Mouse (Mus musculus) liver, embryonic 13.5 days (tissue): ENCODE results near the gene Ttc4. TPM values are rescaled to one million over a fixed set of nuclear protein-coding genes. Genes with fewer than 3 reads are reported as not detected.

Experiments
- ATAC-seq: fragments of 200-750 bp; cut with Nextera tagmentation; 2 replicates; pipeline ENCODE4 v1.8.0; 2017; ENCODE audit warnings: low read depth, mild to moderate bottlenecking, moderate number of reproducible peaks, moderate library complexity
- DNase-seq: peaks from one replicate; pipeline ENCODE4 v3.0.0; 2022
- H3K27ac ChIP-seq: fragments of 300-500 bp; sonication (generic); 2 replicates; pipeline ENCODE4 v1.5.1; 2015; ENCODE audit warnings: moderate library complexity, mild to moderate bottlenecking, inconsistent platforms
- H3K27me3 ChIP-seq: fragments of 300-500 bp; sonication (generic); 2 replicates; pipeline ENCODE4 v1.6.1; 2015; ENCODE audit warnings: mild to moderate bottlenecking, inconsistent platforms
- H3K36me3 ChIP-seq: fragments of 300-500 bp; sonication (generic); 2 replicates; pipeline ENCODE4 v1.6.1; 2015; ENCODE audit warnings: mild to moderate bottlenecking, inconsistent platforms
- H3K4me1 ChIP-seq: fragments of 300-500 bp; sonication (generic); replicated peaks from 2 replicates; pipeline ENCODE4 v1.6.1; 2015; ENCODE audit warnings: inconsistent platforms
- H3K4me2 ChIP-seq: fragments of 300-500 bp; sonication (generic); 2 replicates; pipeline ENCODE4 v1.6.1; 2015; ENCODE audit warnings: inconsistent platforms, mild to moderate bottlenecking, moderate library complexity
- H3K4me3 ChIP-seq: fragments of 300-500 bp; sonication (generic); replicated peaks from 2 replicates; pipeline ENCODE4 v1.5.1; 2015; ENCODE audit warnings: mild to moderate bottlenecking, inconsistent platforms
- H3K9ac ChIP-seq: fragments of 300-500 bp; sonication (generic); 2 replicates; pipeline ENCODE4 v1.6.1; 2015; ENCODE audit warnings: mild to moderate bottlenecking, inconsistent platforms
- H3K9me3 ChIP-seq: fragments of 300-500 bp; sonication (generic); replicated peaks from 2 replicates; pipeline ENCODE4 v1.6.1; 2016; ENCODE audit warnings: inconsistent platforms
- WGBS: fragments of 180-500 bp; shearing (Covaris S2); methylation state at CpG from one replicate; pipeline ENCODE4 v1.1.7; 2015; ENCODE audit not compliant: insufficient replicate concordance; 5-methylcytosine and 5-hydroxymethylcytosine counted together
- polyA plus RNA-seq: library from polyadenylated mRNA; unstranded; fragments of >200 nt; fragmentation: Nextera tagmentation; extraction: Ambion mirVana; gene quantifications from 2 replicates; pipeline ENCODE4 v1.2.1, GENCODE M21; 2015

The Ttc4 gene
- polyA plus RNA-seq, 1 experiment from 2014 or later: 37.3 TPM

DNA sequence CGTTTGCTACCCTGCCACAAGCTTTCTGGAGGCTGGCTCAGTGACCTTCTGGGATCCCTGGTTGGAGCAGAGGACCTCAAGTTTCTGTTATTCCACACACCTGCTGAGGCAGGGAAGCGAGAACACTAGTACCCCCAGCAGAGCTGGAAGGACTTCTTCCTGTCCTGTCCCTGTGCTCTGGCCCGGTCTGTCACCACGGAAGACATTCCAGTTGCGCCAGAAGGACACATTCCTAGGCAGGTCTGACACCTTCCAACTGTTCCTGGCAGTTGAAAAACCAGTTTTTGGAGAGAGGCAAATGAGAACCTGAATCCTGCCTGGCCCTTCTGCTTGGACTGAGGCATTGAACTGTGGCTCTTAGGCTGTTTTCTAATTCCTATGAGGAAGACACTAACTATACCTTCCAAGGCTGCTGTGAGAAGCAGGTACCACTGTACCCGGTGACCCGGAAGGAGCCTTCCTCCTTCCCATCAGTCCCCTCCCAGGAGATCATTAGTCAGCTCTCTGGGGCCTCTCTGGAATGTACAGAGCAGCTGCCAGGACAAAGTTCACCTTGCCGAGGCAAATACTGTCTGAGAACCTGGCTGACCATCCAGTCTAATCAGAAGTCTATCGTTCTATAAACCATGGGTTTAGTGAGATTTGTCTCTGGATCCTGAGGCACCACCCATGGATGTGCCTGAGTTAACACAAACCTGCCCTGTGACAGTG lies 49.9 kb downstream of the Ttc4 start:
- H3K4me1 ChIP-seq: no peaks in the 10 kb centered on the region
- H3K27me3 ChIP-seq: peaks cover 44% of the 10 kb centered on the region
- ATAC-seq (no peak), DNase-seq (no peak)
- H3K4me3 ChIP-seq: no peak overlapping the region
- no peak overlapping the region for H3K9ac ChIP-seq
- H3K36me3 ChIP-seq: no peaks in the 10 kb centered on the region
- H3K4me2 ChIP-seq: no peak overlapping the region
- WGBS: 29% methylated on average over 9 of the region's 9 CpGs
- no peaks in the 10 kb centered on the region for H3K9me3 ChIP-seq
- H3K27ac ChIP-seq: no peak overlapping the region

DNA sequence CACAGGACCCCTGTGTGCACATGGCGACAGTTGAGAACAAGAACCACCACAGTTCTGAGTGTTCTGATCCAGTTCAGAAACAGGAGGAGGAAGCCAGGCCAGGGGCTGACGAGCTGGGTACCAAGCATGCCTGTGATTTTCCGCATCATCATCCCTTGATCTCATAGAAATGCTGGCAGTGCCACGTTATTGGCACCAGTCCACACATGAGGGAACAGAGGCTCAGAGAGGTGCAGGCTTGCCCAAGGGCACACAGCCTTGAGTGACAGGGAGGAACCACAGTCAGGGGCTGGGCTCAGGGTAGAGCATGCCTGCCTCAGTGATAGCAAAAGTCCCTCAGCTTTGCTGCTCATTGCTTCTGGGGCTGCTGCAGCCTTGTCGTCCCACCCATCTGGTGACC lies 50.9 kb downstream of the Ttc4 start:
- 66% methylated on average over 5 of the region's 5 CpGs for WGBS
- no peaks in the 10 kb centered on the region for H3K4me1 ChIP-seq
- H3K9ac ChIP-seq: no peak overlapping the region
- no peak overlapping the region for H3K4me3 ChIP-seq
- no peak overlapping the region for H3K27ac ChIP-seq
- DNase-seq (no peak), ATAC-seq (no peak)
- no peak overlapping the region for H3K4me2 ChIP-seq
- no peaks in the 10 kb centered on the region for H3K36me3 ChIP-seq
- H3K27me3 ChIP-seq: peaks cover 46% of the 10 kb centered on the region
- H3K9me3 ChIP-seq: no peaks in the 10 kb centered on the region

DNA sequence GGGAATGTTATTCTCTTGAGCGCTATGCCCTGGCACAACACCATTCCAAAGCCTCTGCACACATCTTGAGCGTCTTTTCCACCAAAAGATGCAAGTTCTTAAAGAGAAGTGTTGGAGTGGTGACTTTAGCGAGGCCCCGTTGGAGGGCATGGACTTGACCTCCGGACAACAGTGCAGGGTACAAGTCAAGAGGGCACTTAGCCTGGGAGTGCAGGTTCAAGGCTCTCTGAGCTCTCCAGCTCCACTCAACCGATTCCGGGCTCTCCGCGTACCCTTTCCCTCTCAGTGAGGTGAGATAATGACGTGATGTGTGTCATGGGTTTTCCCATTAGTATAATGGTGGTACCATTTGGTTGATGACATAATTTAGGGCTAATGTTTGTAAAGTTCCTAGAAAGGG lies 54.5 kb downstream of the Ttc4 start:
- no peaks in the 10 kb centered on the region for H3K4me1 ChIP-seq
- WGBS: 70% methylated on average over 10 of the region's 10 CpGs

DNA sequence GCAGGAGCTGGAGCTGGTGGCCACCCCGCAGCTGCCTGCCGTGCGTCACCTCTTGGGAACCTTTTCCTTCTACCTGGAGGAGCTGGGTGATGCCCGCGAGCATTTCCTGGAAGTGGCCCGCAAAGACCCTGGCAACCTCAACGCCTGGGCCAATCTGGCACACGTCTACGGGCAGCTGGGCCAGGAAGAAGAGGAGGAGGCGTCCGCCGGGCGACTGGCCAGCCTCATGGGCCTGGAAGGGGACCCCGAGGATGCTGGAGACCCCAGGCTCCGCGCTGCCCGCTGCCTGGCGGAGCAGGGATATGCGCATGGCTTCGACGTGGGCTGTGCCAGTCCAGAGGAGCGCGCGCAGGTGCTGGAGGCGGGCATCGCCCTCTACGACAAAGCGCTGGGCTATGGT lies 56.0 kb downstream of the Ttc4 start:
- no peak overlapping the region for H3K4me2 ChIP-seq
- WGBS: 25% methylated on average over 27 of the region's 28 CpGs
- H3K9ac ChIP-seq: no peak overlapping the region
- ATAC-seq (no peak), DNase-seq (no peak)
- no peak overlapping the region for H3K4me3 ChIP-seq
- no peaks in the 10 kb centered on the region for H3K9me3 ChIP-seq
- peaks cover 68% of the 10 kb centered on the region for H3K27me3 ChIP-seq
- no peaks in the 10 kb centered on the region for H3K36me3 ChIP-seq
- H3K27ac ChIP-seq: no peak overlapping the region
- H3K4me1 ChIP-seq: peaks cover 3% of the 10 kb centered on the region

More for the DNA sequence above, 54.5 kb downstream of the Ttc4 start:
- Histone ChIP-seq H3K4me3 (no peak overlapping the region), H3K9me3 (no peaks in the 10 kb centered on the region), H3K27ac (no peak overlapping the region), H3K9ac (no peak overlapping the region), H3K4me2 (no peak overlapping the region), H3K27me3 (peaks cover 64% of the 10 kb centered on the region), H3K36me3 (no peaks in the 10 kb centered on the region)
- DNase-seq (no peak), ATAC-seq (no peak)

DNA sequence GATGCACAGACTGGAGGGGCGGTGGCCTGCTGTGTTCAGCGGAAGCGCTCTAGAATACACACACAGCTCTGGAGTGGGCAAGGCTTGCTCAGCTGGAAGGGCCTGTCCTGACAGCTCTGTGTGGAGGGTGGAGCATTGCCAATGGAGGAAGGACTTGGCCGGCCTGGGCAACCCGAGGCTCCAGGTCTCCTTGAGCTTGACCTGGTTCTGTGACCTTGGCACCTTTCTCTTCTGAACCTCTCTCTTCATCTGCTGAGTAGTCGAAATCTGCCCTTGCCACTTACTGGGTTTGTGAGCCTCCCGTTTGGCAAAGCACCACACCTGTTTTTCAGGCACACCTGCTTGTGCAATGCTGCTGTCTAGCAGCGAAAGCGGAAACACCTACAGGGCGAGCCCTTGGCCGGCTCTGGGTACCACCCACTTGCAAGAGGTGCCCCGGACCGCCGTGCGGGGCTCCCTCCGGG lies 56.7 kb downstream of the Ttc4 start, which contains the start of gene Ttc22:
Gene Ttc22, plus strand, starts transcription at position 403 of the 464 bp plus-strand sequence.
- Histone ChIP-seq H3K9me3 (no peaks in the 10 kb centered on the region), H3K4me2 (no peak within 1 kb of the TSS), H3K36me3 (no peaks in the 10 kb centered on the region), H3K4me1 (peaks cover 10% of the 10 kb centered on the region), H3K27ac (no peak within 1 kb of the TSS), H3K4me3 (no peak within 1 kb of the TSS), H3K27me3 (peaks cover 71% of the 10 kb centered on the region), H3K9ac (no peak within 1 kb of the TSS)
- WGBS: 23% methylated on average over 16 of the region's 16 CpGs
- ATAC-seq (no peak), DNase-seq (no peak)

DNA sequence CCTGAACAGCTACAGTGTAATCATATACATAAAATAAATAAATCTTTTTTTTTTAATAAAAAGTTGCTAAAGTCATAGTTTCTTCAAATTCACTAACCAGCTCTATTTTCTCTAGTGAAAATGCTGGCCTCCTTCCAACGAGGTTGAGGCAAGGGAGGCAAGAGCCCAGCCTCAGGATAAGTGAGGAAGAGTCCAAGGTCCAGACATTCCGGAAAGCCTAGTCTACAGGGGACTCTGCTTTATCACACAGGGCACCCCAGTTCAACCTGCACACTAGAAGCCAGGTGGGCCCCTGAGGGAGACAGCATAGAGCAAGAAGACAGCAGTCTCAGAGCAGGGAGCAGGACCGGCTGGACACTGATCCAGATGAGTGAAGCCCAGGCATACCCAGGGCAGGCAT lies 57.3 kb downstream of the Ttc4 start:
- no peak overlapping the region for H3K9ac ChIP-seq
- WGBS: 50% methylated on average over 3 of the region's 3 CpGs
- H3K27me3 ChIP-seq: peaks cover 71% of the 10 kb centered on the region
- ATAC-seq (no peak), DNase-seq (no peak)
- H3K4me1 ChIP-seq: peaks cover 13% of the 10 kb centered on the region
- no peaks in the 10 kb centered on the region for H3K36me3 ChIP-seq
- no peaks in the 10 kb centered on the region for H3K9me3 ChIP-seq
- H3K27ac ChIP-seq: no peak overlapping the region
- no peak overlapping the region for H3K4me3 ChIP-seq
- no peak overlapping the region for H3K4me2 ChIP-seq

DNA sequence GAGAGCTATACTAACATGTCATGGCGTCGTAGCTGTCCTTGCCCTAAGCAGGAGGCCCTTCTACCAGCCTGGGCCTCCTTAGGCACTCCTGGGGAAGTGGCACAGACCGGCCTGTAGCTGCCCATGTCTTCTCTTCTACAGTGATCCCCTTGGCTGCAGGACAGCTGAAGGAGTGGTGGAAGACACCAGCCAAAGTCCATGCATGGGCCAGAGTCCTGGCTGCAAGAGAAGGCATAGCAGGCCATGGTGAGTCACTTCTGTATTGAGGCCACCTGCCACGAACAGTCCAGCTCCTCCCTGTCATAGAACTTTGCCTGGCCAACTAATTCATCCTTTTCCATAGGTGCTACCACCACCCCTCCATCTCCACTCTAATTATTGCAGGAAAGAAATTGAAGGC lies 59.8 kb downstream of the Ttc4 start:
- H3K4me2 ChIP-seq: no peak overlapping the region
- peaks cover 31% of the 10 kb centered on the region for H3K4me1 ChIP-seq
- no peak overlapping the region for H3K4me3 ChIP-seq
- DNase-seq: no peak
- no peaks in the 10 kb centered on the region for H3K36me3 ChIP-seq
- H3K27me3 ChIP-seq: peaks cover 63% of the 10 kb centered on the region
- WGBS: 56% methylated on average over 4 of the region's 4 CpGs
- H3K9me3 ChIP-seq: no peaks in the 10 kb centered on the region
- no peak overlapping the region for H3K9ac ChIP-seq
- H3K27ac ChIP-seq: no peak overlapping the region
- ATAC-seq: no peak

DNA sequence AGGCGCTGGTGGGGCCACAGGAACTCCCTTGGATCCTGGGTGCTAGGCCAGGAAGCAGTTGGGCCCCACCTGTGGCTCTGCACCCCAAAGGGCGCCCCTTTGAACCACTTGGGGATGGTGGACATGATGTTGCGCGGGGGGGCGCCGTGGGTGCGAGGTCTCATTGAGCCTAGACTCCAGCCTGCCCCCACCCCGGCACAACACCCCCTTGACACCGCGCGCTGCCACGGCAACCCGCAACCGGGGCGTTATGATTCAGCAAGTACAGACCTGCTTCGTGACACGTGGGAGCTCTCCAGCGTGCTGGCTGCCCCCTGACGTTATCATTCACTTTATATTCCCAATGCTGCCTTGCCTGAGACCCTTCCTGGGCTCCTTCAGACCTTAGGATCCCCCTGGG lies 61.7 kb downstream of the Ttc4 start, which contains the start of gene Lexm:
Gene Lexm, minus strand, starts transcription at position 186 of the 400 bp plus-strand sequence.
- H3K27ac ChIP-seq: no peak within 1 kb of the TSS
- peak within 1 kb of the TSS; percentile 60 for H3K4me2 ChIP-seq
- no peak within 1 kb of the TSS for H3K9ac ChIP-seq
- H3K9me3 ChIP-seq: no peaks in the 10 kb centered on the region
- peaks cover 44% of the 10 kb centered on the region for H3K27me3 ChIP-seq
- peak; percentile 48 for ATAC-seq
- peak; percentile 62 for DNase-seq
- peaks cover 44% of the 10 kb centered on the region for H3K4me1 ChIP-seq
- H3K4me3 ChIP-seq: 0 out of 2 replicates have a peak within 1 kb of the TSS, but pooled peaks have one; percentile 23
- no peaks in the 10 kb centered on the region for H3K36me3 ChIP-seq
- 1% methylated on average over 19 of the region's 19 CpGs for WGBS

DNA sequence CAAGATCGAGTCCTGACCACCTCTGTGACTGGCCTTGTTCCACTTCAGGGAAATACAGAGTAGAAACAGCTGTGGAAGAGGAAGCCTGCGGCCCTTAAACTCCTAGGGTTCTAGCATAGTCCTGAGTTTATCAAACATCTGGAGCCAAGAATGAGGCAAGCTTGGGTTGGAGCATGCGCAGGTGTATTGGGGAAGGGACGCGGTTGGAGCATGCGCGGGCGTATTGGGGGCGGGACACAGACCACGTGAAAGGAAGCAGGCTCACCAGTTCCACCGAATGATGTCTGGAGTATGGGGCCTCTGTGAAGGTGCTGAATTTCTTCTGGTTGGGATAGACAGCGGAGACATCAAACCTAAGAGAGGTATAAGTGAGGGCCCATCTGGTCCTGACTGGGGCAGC lies 63.1 kb downstream of the Ttc4 start:
- Histone ChIP-seq H3K9ac (no peak overlapping the region), H3K27ac (0 out of 2 replicates have a peak overlapping the region, but pooled peaks have one; percentile 10), H3K4me1 (peaks cover 44% of the 10 kb centered on the region), H3K4me3 (no peak overlapping the region), H3K36me3 (no peaks in the 10 kb centered on the region), H3K27me3 (peaks cover 34% of the 10 kb centered on the region), H3K9me3 (no peaks in the 10 kb centered on the region), H3K4me2 (no peak overlapping the region)
- ATAC-seq: no peak
- 67% methylated on average over 12 of the region's 12 CpGs for WGBS
- peak; percentile 67 for DNase-seq

DNA sequence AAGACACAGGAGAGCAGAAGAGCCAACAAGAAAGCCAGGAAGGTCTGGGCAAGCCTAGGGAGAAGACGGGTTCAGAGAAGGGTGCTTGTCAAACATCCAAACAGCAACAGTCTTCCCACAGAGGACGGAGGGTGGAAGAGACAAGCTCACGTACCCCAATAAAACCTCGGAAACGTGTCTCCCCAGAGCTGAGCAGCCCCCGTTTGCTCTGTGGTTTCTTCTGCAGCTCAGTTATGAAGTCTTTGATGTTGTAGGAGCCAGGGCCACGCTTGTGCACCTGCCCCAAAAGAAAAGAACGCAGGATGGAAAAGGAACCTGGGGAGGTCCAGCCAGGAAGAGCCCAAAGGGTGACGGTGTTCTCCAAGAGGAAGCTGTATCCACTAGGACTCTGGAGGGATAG lies 63.9 kb downstream of the Ttc4 start:
- Histone ChIP-seq H3K9ac (no peak overlapping the region), H3K36me3 (no peaks in the 10 kb centered on the region), H3K4me1 (peaks cover 44% of the 10 kb centered on the region), H3K4me3 (no peak overlapping the region), H3K27me3 (peaks cover 40% of the 10 kb centered on the region), H3K4me2 (no peak overlapping the region), H3K27ac (no peak overlapping the region; the same call in 1 of the 2 replicates), H3K9me3 (no peaks in the 10 kb centered on the region)
- DNase-seq (no peak), ATAC-seq (no peak)
- WGBS: 64% methylated on average over 9 of the region's 9 CpGs

DNA sequence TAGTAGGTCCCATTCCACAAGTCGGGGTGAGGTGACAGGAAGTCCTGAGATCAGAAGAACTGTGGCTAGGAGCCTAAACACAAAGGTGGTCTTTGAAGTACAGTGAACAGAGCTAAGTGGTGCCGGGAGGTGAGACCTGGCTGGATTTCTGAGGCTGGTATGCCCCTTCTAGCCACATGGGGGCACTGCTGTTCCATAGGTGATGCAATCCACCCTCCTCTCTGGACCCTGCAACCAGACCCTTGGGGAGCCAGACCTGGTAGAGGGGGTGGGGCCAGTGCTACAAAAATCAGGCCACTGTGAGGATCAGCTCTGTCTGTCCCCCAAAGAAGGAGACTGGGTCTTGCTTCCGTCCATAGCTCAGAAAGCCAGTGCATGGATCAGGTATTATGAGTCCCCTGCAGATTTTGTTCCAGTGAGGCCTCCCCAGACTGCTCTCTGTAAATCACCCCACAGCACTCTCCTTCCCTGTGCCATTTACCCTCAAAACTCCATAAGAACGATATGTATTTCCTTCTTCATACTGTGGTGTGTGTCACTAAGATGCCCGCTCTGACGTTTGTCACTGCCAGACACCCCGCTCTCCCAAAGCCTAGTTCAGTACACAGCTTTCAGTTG lies 64.5 kb downstream of the Ttc4 start:
- Histone ChIP-seq H3K36me3 (no peaks in the 10 kb centered on the region), H3K27ac (peak overlapping the region; percentile 87), H3K4me2 (peak overlapping the region; percentile 62), H3K4me3 (peak overlapping the region; percentile 18), H3K9me3 (no peaks in the 10 kb centered on the region), H3K4me1 (peaks cover 44% of the 10 kb centered on the region), H3K9ac (peak overlapping the region; percentile 59), H3K27me3 (peaks cover 37% of the 10 kb centered on the region)
- peak; percentile 56 for ATAC-seq
- 43% methylated on average over 7 of the region's 7 CpGs for WGBS
- peak; percentile 70 for DNase-seq
